Mouse (Mus musculus) spleen, adult 2 months (tissue): ENCODE measurements around the gene Dgki. TPM values are rescaled to one million over a fixed set of nuclear protein-coding genes. Genes with fewer than 3 reads are reported as not detected.

Experiments
- DNase-seq, 2 experiments: peaks; one replicate each; pipeline versions ENCODE4 v3.0.0 to v3.0.0-alpha.2; 2012 to 2021; ENCODE audit warnings: low spot score in 2 of 2, low read depth in 1 of 2
- H3K27ac ChIP-seq: fragments of 200-500 bp; 2 replicates; pipeline ENCODE4 v1.5.1; 2012; ENCODE audit warnings: low read length, inconsistent platforms; ENCODE audit not compliant: insufficient read depth
- H3K27me3 ChIP-seq: fragments of 200-500 bp; 2 replicates; pipeline ENCODE4 v1.6.1; 2012; ENCODE audit warnings: mild to moderate bottlenecking, moderate library complexity, low read length, inconsistent platforms; ENCODE audit not compliant: control insufficient read depth, insufficient read depth
- H3K36me3 ChIP-seq: fragments of 200-500 bp; 2 replicates; pipeline ENCODE4 v1.6.1; 2012; ENCODE audit warnings: mild to moderate bottlenecking, low read length, inconsistent platforms; ENCODE audit not compliant: control insufficient read depth, insufficient read depth
- H3K4me1 ChIP-seq: fragments of 200-500 bp; 2 replicates; pipeline ENCODE4 v1.6.1; 2011; ENCODE audit warnings: inconsistent platforms; ENCODE audit not compliant: control insufficient read depth, insufficient read depth, insufficient read length
- H3K4me3 ChIP-seq: fragments of 200-500 bp; 2 replicates; pipeline ENCODE4 v1.5.1; 2011; ENCODE audit warnings: mild to moderate bottlenecking, inconsistent platforms; ENCODE audit not compliant: insufficient read depth, insufficient read length; ENCODE audit errors: extremely low read depth
- CTCF ChIP-seq: fragments of 200-500 bp; IDR thresholded peaks from 2 replicates; pipeline ENCODE4 v1.5.1; 2011; ENCODE audit warnings: mild to moderate bottlenecking, inconsistent platforms; ENCODE audit not compliant: insufficient read depth, insufficient read length, insufficient replicate concordance; ENCODE audit errors: extremely low read depth
- POLR2A ChIP-seq: fragments of 200-500 bp; IDR thresholded peaks from 2 replicates; pipeline ENCODE4 v1.6.1; 2011; ENCODE audit warnings: low read depth, low read length, inconsistent platforms
- WGBS: fragments of 180-500 bp; shearing (Covaris S2); methylation state at CpG from one replicate; pipeline ENCODE4 v1.1.7; 2018; 5-methylcytosine and 5-hydroxymethylcytosine counted together
- polyA plus RNA-seq: library from polyadenylated mRNA; depleted of rRNA; stranded (reverse); fragments of >200 nt; gene quantifications from 2 replicates; pipeline ENCODE4 v1.2.3, GENCODE M21; 2012

Dgki gene
- polyA plus RNA-seq, 1 experiment = 0.70 TPM

- 85% methylated on average over 6 of the region's 6 CpGs for WGBS
- H3K27ac ChIP-seq = no peak overlapping the region
- no peak for TF ChIP-seq CTCF
- TF ChIP-seq POLR2A = no peak
These were observed 455.7 kb downstream of the Dgki start for GRCm38 (mm10) chr6:36844258-36844657.

GRCm38 (mm10) chr6:36843031-36843488, 456.9 kb downstream of the Dgki start:
- Histone ChIP-seq H3K27ac (no peak overlapping the region), H3K27me3 (no peaks in the 10 kb centered on the region), H3K36me3 (no peaks in the 10 kb centered on the region), H3K4me3 (no peak overlapping the region), H3K4me1 (no peaks in the 10 kb centered on the region)
- no peak for DNase-seq
- no peak for TF ChIP-seq POLR2A
- no peak for TF ChIP-seq CTCF
- WGBS = 90% methylated on average over 3 of the region's 3 CpGs

More at GRCm38 (mm10) chr6:36844258-36844657, 455.7 kb downstream of the Dgki start:
- H3K27me3 ChIP-seq = no peaks in the 10 kb centered on the region
- no peak for DNase-seq
- no peaks in the 10 kb centered on the region for H3K36me3 ChIP-seq
- H3K4me3 ChIP-seq = no peak overlapping the region
- H3K4me1 ChIP-seq = no peaks in the 10 kb centered on the region

GRCm38 (mm10) chr6:36842101-36842922, 457.7 kb downstream of the Dgki start:
- 84% methylated on average over 5 of the region's 5 CpGs for WGBS
- no peaks in the 10 kb centered on the region for H3K27me3 ChIP-seq
- DNase-seq = no peak
- H3K27ac ChIP-seq = no peak overlapping the region
- no peak overlapping the region for H3K4me3 ChIP-seq
- H3K4me1 ChIP-seq = no peaks in the 10 kb centered on the region
- TF ChIP-seq CTCF (no peak), POLR2A (no peak)
- no peaks in the 10 kb centered on the region for H3K36me3 ChIP-seq

GRCm38 (mm10) chr6:36841701-36842100, 458.3 kb downstream of the Dgki start:
- no peak for TF ChIP-seq POLR2A
- no peak for DNase-seq
- Histone ChIP-seq H3K27me3 (no peaks in the 10 kb centered on the region), H3K4me1 (no peaks in the 10 kb centered on the region), H3K36me3 (no peaks in the 10 kb centered on the region), H3K27ac (no peak overlapping the region), H3K4me3 (no peak overlapping the region)
- 91% methylated on average over 3 of the region's 3 CpGs for WGBS

- H3K4me3 ChIP-seq = no peak overlapping the region
- H3K27me3 ChIP-seq = no peaks in the 10 kb centered on the region
- H3K4me1 ChIP-seq = no peaks in the 10 kb centered on the region
- no peaks in the 10 kb centered on the region for H3K36me3 ChIP-seq
- no peak for DNase-seq
- H3K27ac ChIP-seq = no peak overlapping the region
- TF ChIP-seq CTCF = no peak
- TF ChIP-seq POLR2A = no peak
These were observed 458.8 kb downstream of the Dgki start for GRCm38 (mm10) chr6:36841174-36841573.

- TF ChIP-seq POLR2A (no peak), CTCF (no peak)
- Histone ChIP-seq H3K36me3 (no peaks in the 10 kb centered on the region), H3K4me3 (no peak overlapping the region), H3K4me1 (no peaks in the 10 kb centered on the region), H3K27ac (no peak overlapping the region), H3K27me3 (no peaks in the 10 kb centered on the region)
- DNase-seq = no peak
- 95% methylated on average over 1 of the region's 1 CpGs for WGBS
These were observed 461.2 kb downstream of the Dgki start for GRCm38 (mm10) chr6:36838747-36839146.

- Histone ChIP-seq H3K27me3 (no peaks in the 10 kb centered on the region), H3K36me3 (no peaks in the 10 kb centered on the region), H3K27ac (no peak overlapping the region), H3K4me3 (no peak overlapping the region), H3K4me1 (no peaks in the 10 kb centered on the region)
- no peak for DNase-seq
- WGBS = 71% methylated on average over 3 of the region's 3 CpGs
- no peak for TF ChIP-seq POLR2A
- TF ChIP-seq CTCF = no peak
These were observed 464.6 kb downstream of the Dgki start for GRCm38 (mm10) chr6:36835351-36835750.
